Mouse (Mus musculus): ENCODE measurements at regions not wholly inside any gene's neighbourhood (a gene's known extent, or its start where the extent isn't known, plus 50 kb on each side); places are given as distances from the start of the nearest gene placed in this dataset.

DNA sequence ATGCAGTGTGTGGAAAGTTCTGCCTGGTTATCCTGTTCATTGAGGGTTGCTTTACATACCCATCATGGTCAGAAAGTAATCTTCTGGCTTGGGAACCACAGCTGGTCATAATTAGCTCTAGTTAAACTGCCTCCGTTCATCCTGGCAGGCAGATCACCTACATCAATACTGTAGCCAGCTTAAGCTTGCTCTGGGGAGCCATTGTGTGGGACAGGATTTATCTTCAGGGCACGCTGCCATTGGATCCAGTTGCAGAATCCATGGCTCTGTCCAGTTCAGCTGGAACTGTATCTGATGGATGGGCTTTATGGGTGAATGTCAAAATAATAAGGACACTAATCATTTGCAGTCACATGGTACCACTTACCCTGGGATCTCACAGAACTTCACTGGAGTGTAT, 326.4 kb downstream of the Ppargc1a start:
- no peak overlapping the region for H3K4me3 ChIP-seq (ENCODE audit: low read depth, low read length)
- no peak for ATAC-seq (ENCODE audit: low FRiP score)
- H3K9ac ChIP-seq (ENCODE audit: low read length): no peak overlapping the region
- H3K9me3 ChIP-seq (ENCODE audit: control insufficient read depth, low read length): no peaks in the 10 kb centered on the region
- 86% methylated on average over 2 of the region's 2 CpGs for WGBS
- H3K4me1 ChIP-seq (ENCODE audit: control insufficient read depth, insufficient read depth, low read length): no peaks in the 10 kb centered on the region
- H3K27me3 ChIP-seq (ENCODE audit: control insufficient read depth, insufficient read depth, low read length): no peaks in the 10 kb centered on the region
- H3K36me3 ChIP-seq (ENCODE audit: control insufficient read depth, insufficient read depth, low read length): no peaks in the 10 kb centered on the region
- no peak for DNase-seq (ENCODE audit: low spot score, missing footprints)
- no peak overlapping the region for H3K4me2 ChIP-seq
- H3K27ac ChIP-seq (ENCODE audit: low read depth, low read length): no peak overlapping the region

DNA sequence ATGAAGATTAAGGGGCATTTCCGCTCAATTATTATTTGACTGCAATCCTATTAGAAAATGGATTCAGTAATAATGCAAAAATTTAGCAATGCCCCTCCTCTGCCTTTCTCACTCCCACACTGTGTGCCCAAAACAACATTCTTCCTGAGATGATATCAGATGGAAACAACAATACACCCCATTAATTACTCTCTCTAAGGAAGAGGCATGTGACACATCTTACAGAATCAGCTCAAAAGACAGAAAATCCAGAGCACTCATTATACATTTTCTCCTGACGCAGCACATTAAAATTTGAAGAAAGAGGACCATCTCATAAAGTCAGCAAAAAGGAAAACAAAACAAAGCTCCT, 333.5 kb downstream of the Ppargc1a start:
- no peak overlapping the region for H3K27ac ChIP-seq (ENCODE audit: low read depth, low read length)
- no peaks in the 10 kb centered on the region for H3K4me1 ChIP-seq (ENCODE audit: control insufficient read depth, insufficient read depth, low read length)
- H3K27me3 ChIP-seq (ENCODE audit: control insufficient read depth, insufficient read depth, low read length): no peaks in the 10 kb centered on the region
- WGBS: 90% methylated on average over 2 of the region's 2 CpGs
- H3K36me3 ChIP-seq (ENCODE audit: control insufficient read depth, insufficient read depth, low read length): no peaks in the 10 kb centered on the region
- no peak overlapping the region for H3K9ac ChIP-seq (ENCODE audit: low read length)
- H3K9me3 ChIP-seq (ENCODE audit: control insufficient read depth, low read length): no peaks in the 10 kb centered on the region
- no peak overlapping the region for H3K4me3 ChIP-seq (ENCODE audit: low read depth, low read length)
- H3K4me2 ChIP-seq: no peak overlapping the region
- ATAC-seq (ENCODE audit: low FRiP score): no peak
- DNase-seq (ENCODE audit: low spot score, missing footprints): no peak

DNA sequence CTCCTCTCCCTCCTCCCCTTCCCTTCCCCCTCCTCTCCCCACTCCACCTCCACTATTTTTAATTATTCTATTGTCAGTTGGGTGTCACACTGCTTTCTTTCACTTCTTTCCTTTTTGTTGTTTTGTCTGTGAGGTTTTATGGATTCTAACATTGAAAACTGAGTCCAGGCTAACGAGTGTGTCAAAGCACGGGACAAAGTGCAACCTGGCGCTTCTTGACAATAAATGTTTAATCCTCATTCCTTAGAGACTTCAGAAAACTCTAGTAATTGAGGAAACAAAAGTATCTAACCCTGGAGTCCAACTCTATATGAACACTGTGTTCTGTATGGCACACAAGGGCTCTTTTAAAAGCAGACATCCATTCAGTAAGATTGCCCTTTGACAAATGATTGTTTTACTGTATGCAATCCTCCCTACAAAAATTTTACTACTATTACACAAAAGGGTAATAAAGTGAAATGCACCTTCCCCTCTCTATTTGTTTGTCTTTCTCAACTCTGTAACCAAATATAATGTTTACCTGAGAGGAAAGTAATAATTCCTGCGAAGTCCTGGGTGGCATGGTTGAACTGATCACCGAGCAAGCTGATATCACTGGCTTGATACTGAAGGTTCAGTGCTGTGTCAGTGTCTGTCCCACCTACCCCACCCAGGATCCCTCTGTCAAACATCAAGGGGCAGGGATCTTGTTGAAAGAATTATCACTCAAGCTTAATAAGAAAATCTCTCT, 334.1 kb downstream of the Ppargc1a start:
- no peak overlapping the region for H3K4me3 ChIP-seq (ENCODE audit: low read depth, low read length)
- no peaks in the 10 kb centered on the region for H3K27me3 ChIP-seq (ENCODE audit: control insufficient read depth, insufficient read depth, low read length)
- H3K4me1 ChIP-seq (ENCODE audit: control insufficient read depth, insufficient read depth, low read length): no peaks in the 10 kb centered on the region
- WGBS: 73% methylated on average over 5 of the region's 5 CpGs
- H3K36me3 ChIP-seq (ENCODE audit: control insufficient read depth, insufficient read depth, low read length): no peaks in the 10 kb centered on the region
- H3K9ac ChIP-seq (ENCODE audit: low read length): no peak overlapping the region
- H3K27ac ChIP-seq (ENCODE audit: low read depth, low read length): no peak overlapping the region
- no peaks in the 10 kb centered on the region for H3K9me3 ChIP-seq (ENCODE audit: control insufficient read depth, low read length)
- DNase-seq (ENCODE audit: low spot score, missing footprints) (no peak), ATAC-seq (ENCODE audit: low FRiP score) (no peak)
- no peak overlapping the region for H3K4me2 ChIP-seq

DNA sequence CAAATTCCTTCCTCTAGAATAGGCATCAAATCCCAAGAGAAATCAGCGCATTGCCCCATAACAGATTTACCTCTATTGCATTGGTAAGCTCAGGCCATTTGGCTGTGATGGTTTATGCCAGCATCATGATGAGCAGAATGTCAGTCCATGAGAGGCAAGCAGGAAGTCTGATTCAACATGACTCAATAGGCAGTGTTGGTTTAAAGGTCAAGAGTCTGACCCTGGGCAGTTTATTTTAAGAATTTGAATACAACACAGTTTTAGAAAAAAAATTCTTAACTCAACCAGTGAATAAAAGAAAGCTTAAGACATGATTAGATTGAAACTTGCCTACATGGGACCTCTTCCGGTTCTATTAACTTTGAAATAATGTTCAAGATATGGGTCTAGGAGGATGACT, 337.7 kb downstream of the Ppargc1a start:
- H3K9ac ChIP-seq (ENCODE audit: low read length): no peak overlapping the region
- H3K4me3 ChIP-seq (ENCODE audit: low read depth, low read length): no peak overlapping the region
- no peaks in the 10 kb centered on the region for H3K9me3 ChIP-seq (ENCODE audit: control insufficient read depth, low read length)
- no peak overlapping the region for H3K27ac ChIP-seq (ENCODE audit: low read depth, low read length)
- 98% methylated on average over 2 of the region's 2 CpGs for WGBS
- no peaks in the 10 kb centered on the region for H3K27me3 ChIP-seq (ENCODE audit: control insufficient read depth, insufficient read depth, low read length)
- no peaks in the 10 kb centered on the region for H3K4me1 ChIP-seq (ENCODE audit: control insufficient read depth, insufficient read depth, low read length)
- no peak overlapping the region for H3K4me2 ChIP-seq
- DNase-seq (ENCODE audit: low spot score, missing footprints) (no peak), ATAC-seq (ENCODE audit: low FRiP score) (no peak)
- no peaks in the 10 kb centered on the region for H3K36me3 ChIP-seq (ENCODE audit: control insufficient read depth, insufficient read depth, low read length)

DNA sequence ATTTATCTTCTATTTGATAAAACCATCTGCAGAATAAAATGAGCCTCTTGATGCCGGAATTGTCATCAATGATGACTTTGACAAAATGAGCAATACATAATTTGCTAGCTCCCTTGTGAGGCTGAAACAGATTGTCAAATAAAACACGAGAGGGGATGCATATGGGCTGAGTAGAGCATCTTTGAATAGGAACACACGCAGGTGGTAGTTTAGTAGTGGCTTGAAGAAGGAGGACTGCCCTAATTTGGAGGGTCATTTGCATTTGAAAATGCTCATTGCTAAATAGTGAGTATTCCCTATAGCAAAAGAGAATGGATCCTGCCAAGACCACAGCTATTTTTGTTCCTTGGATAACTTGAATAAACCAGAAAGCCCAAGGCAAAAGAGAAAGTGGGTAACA, 339.5 kb downstream of the Ppargc1a start:
- no peak overlapping the region for H3K9ac ChIP-seq (ENCODE audit: low read length)
- no peak overlapping the region for H3K4me3 ChIP-seq (ENCODE audit: low read depth, low read length)
- no peak overlapping the region for H3K27ac ChIP-seq (ENCODE audit: low read depth, low read length)
- H3K9me3 ChIP-seq (ENCODE audit: control insufficient read depth, low read length): no peaks in the 10 kb centered on the region
- no peak for ATAC-seq (ENCODE audit: low FRiP score)
- no peaks in the 10 kb centered on the region for H3K27me3 ChIP-seq (ENCODE audit: control insufficient read depth, insufficient read depth, low read length)
- no peaks in the 10 kb centered on the region for H3K36me3 ChIP-seq (ENCODE audit: control insufficient read depth, insufficient read depth, low read length)
- H3K4me2 ChIP-seq: no peak overlapping the region
- 78% methylated on average over 3 of the region's 3 CpGs for WGBS
- no peaks in the 10 kb centered on the region for H3K4me1 ChIP-seq (ENCODE audit: control insufficient read depth, insufficient read depth, low read length)
- DNase-seq (ENCODE audit: low spot score, missing footprints): no peak

DNA sequence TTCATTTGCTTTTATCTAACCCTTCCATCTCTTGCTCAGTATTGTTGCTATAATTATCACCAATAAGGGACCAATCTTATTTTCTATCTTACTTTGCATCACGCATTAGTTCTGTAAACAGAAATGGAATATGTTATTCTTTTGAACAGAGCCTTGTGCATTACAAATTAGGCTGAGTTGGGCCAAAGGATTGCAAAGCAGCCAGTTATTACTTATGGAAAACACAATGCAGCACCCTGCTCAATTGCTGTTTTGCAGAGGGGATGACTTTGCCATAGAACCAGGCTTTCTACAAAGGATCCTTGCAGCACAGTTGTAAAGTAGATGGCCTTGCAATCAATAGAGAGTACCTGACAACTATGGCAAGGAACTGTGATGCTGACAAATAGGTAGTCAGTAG, 364.3 kb downstream of the Ppargc1a start:
- Histone ChIP-seq H3K4me1 (ENCODE audit: control insufficient read depth, insufficient read depth, low read length) (no peaks in the 10 kb centered on the region), H3K4me2 (no peak overlapping the region), H3K9me3 (ENCODE audit: control insufficient read depth, low read length) (no peaks in the 10 kb centered on the region), H3K36me3 (ENCODE audit: control insufficient read depth, insufficient read depth, low read length) (no peaks in the 10 kb centered on the region), H3K9ac (ENCODE audit: low read length) (no peak overlapping the region), H3K27ac (ENCODE audit: low read depth, low read length) (no peak overlapping the region), H3K4me3 (ENCODE audit: low read depth, low read length) (no peak overlapping the region), H3K27me3 (ENCODE audit: control insufficient read depth, insufficient read depth, low read length) (no peaks in the 10 kb centered on the region)
- ATAC-seq (ENCODE audit: low FRiP score) (no peak), DNase-seq (ENCODE audit: low spot score, missing footprints) (no peak)
- 92% methylated on average over 1 of the region's 1 CpGs for WGBS

DNA sequence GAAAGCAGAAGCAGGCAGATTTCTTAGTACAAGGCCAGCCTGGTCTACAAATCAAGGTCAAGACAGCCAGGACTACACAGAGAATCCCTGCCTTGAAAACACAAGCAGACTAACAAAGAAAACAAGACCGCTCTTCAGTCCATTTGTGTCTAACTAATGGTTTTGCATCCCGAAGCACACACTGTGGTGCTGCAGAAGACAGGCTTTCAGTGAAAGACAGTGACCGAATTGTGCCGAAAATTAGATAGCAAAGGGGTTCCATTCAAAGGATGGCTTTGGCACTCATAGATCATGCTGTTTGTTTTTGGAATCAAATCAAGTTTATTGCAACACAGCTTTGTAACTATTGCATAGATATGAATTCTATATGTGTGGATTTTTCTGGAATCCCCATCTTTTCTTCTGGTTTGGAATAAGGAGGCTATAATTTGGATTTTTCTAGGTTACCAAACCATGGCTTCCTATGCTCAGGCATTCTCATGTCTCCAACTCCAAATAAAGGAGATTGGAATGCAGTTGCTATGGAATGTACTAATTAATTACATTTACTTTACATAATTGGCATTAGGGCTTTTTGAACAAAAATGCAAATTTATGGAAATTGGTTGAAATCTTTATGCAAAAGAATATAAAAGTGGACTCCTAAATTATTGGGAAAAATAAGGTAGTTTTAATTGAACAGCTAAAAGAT, 364.9 kb downstream of the Ppargc1a start:
- Histone ChIP-seq H3K9me3 (ENCODE audit: control insufficient read depth, low read length) (no peaks in the 10 kb centered on the region), H3K4me1 (ENCODE audit: control insufficient read depth, insufficient read depth, low read length) (no peaks in the 10 kb centered on the region), H3K27ac (ENCODE audit: low read depth, low read length) (no peak overlapping the region), H3K27me3 (ENCODE audit: control insufficient read depth, insufficient read depth, low read length) (no peaks in the 10 kb centered on the region), H3K4me3 (ENCODE audit: low read depth, low read length) (no peak overlapping the region), H3K36me3 (ENCODE audit: control insufficient read depth, insufficient read depth, low read length) (no peaks in the 10 kb centered on the region), H3K9ac (ENCODE audit: low read length) (no peak overlapping the region), H3K4me2 (no peak overlapping the region)
- 88% methylated on average over 4 of the region's 4 CpGs for WGBS
- DNase-seq (ENCODE audit: low spot score, missing footprints) (no peak), ATAC-seq (ENCODE audit: low FRiP score) (no peak)

DNA sequence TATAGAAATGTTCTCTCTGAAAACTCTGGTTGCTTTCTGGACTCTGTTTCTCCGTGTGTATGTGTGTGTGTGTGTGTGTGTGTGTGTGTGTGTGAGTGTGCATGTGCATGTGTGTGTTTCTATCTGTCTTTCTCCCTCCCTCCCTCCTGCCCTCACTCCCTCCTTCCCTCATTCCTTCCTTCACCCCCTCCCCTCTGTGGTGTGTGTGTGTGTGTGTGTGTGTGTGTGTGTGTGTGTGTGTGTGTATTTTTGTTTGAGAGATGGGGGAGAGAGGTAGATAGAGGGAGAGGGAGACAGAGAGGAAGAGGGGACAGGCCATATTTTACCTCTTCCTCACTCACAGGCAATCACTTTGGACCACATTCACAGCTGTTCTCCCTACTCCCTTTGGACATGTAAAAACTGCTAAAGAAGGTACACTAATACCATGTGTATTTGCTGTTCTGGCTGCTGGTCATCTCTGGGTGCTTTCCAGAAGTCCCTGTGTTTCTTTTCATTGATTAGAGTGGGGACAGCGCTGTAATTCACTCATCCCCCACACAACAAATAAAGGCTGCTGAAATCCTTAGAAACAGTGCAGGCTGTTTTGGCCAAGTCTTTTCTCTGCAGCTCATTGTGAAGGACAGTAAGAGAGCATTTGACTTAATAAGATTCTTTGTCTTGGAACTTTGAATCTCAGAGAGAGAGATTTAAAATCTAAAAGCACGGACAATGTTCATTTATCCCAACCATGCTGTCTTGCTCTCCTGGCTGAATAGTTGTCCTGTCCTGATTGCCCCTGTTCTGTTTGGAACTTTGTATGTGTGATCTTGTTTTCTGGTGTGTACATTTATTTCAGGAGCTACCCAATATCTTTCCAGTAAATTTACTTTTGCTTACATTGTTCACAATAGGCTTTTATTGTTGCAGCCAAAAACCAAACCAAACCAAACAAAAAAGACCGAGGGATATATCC, 370.9 kb downstream of the Ppargc1a start:
- peak; percentile 40; the same call in 1 of the 2 replicates for ATAC-seq (ENCODE audit: low FRiP score)

DNA sequence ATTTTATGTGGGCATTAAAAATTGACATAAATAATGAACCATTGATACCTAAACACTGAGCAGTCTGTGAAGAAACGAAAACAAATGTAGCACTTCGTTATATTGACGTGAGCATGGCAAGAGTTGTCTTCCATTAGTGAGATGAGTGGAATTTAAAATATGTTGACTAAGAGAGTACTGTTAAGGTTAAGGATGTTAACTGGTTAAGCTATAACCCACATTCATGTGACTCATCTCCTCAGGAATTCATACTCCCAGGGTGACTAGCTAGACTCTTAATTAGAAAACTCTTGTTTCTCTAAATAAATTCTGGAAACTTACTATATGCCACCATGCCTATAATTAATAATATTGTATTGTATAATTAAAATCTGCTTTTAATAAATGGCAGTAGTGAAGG, 376.9 kb downstream of the Ppargc1a start:
- H3K4me3 ChIP-seq (ENCODE audit: low read depth, low read length): no peak overlapping the region
- no peak for ATAC-seq (ENCODE audit: low FRiP score)
- DNase-seq (ENCODE audit: low spot score, missing footprints): no peak
- 87% methylated on average over 3 of the region's 3 CpGs for WGBS
- H3K36me3 ChIP-seq (ENCODE audit: control insufficient read depth, insufficient read depth, low read length): no peaks in the 10 kb centered on the region
- no peak overlapping the region for H3K27ac ChIP-seq (ENCODE audit: low read depth, low read length)
- no peaks in the 10 kb centered on the region for H3K4me1 ChIP-seq (ENCODE audit: control insufficient read depth, insufficient read depth, low read length)
- no peak overlapping the region for H3K9ac ChIP-seq (ENCODE audit: low read length)
- no peak overlapping the region for H3K4me2 ChIP-seq
- no peaks in the 10 kb centered on the region for H3K9me3 ChIP-seq (ENCODE audit: control insufficient read depth, low read length)
- H3K27me3 ChIP-seq (ENCODE audit: control insufficient read depth, insufficient read depth, low read length): no peaks in the 10 kb centered on the region

More for the DNA sequence above, 370.9 kb downstream of the Ppargc1a start:
- H3K27ac ChIP-seq (ENCODE audit: low read depth, low read length): no peak overlapping the region
- no peak overlapping the region for H3K4me3 ChIP-seq (ENCODE audit: low read depth, low read length)
- no peak overlapping the region for H3K4me2 ChIP-seq
- no peaks in the 10 kb centered on the region for H3K27me3 ChIP-seq (ENCODE audit: control insufficient read depth, insufficient read depth, low read length)
- no peaks in the 10 kb centered on the region for H3K36me3 ChIP-seq (ENCODE audit: control insufficient read depth, insufficient read depth, low read length)
- no peaks in the 10 kb centered on the region for H3K4me1 ChIP-seq (ENCODE audit: control insufficient read depth, insufficient read depth, low read length)
- no peaks in the 10 kb centered on the region for H3K9me3 ChIP-seq (ENCODE audit: control insufficient read depth, low read length)
- WGBS: 58% methylated on average over 4 of the region's 4 CpGs
- DNase-seq (ENCODE audit: low spot score, missing footprints): no peak
- no peak overlapping the region for H3K9ac ChIP-seq (ENCODE audit: low read length)
